Mouse (Mus musculus) heart, postnatal 0 days (tissue): ENCODE data around the gene Npm3.

Experiments
- CTCF ChIP-seq: IDR thresholded peaks from 2 replicates; pipeline ENCODE4 v1.5.1; 2016; ENCODE audit warnings: antibody characterized with exemption, control low read depth, low read depth
- EP300 ChIP-seq: IDR thresholded peaks from 2 replicates; pipeline ENCODE4 v1.6.1; 2016; ENCODE audit warnings: antibody characterized with exemption, low read depth

GRCm38 (mm10) chr19:45796879-45797278, 47.5 kb upstream of the Npm3 start:
- TF ChIP-seq CTCF, result no peak
- TF ChIP-seq EP300, result no peak
